Mouse (Mus musculus) embryonic facial prominence, embryonic 14.5 days (tissue): ENCODE results near the gene Plekhj1. TPM values are rescaled to one million over a fixed set of nuclear protein-coding genes. Genes with fewer than 3 reads are reported as not detected.

Source experiments
- ATAC-seq: fragments of 200-750 bp; cut with Nextera tagmentation; 2 replicates; pipeline ENCODE4 v1.8.0; 2017; ENCODE audit warnings: low read depth, moderate number of reproducible peaks, moderate TSS enrichment
- DNase-seq: peaks from one replicate; pipeline ENCODE4 v3.0.0-alpha.2; 2015; ENCODE audit warnings: low spot score
- H3K27ac ChIP-seq: fragments of 300-500 bp; sonication (generic); replicated peaks from 2 replicates; pipeline ENCODE4 v1.5.1; 2014; ENCODE audit warnings: low read depth, mild to moderate bottlenecking, low read length, moderate library complexity
- H3K27me3 ChIP-seq: fragments of 300-500 bp; sonication (generic); replicated peaks from 2 replicates; pipeline ENCODE4 v1.6.1; 2014; ENCODE audit warnings: low read length; ENCODE audit not compliant: control insufficient read depth, insufficient read depth
- H3K36me3 ChIP-seq: fragments of 300-500 bp; sonication (generic); 2 replicates; pipeline ENCODE4 v1.6.1; 2014; ENCODE audit warnings: low read length, mixed read lengths; ENCODE audit not compliant: control insufficient read depth, insufficient read depth
- H3K4me1 ChIP-seq: fragments of 300-500 bp; sonication (generic); 2 replicates; pipeline ENCODE4 v1.6.1; 2014; ENCODE audit warnings: antibody characterized with exemption, low read length; ENCODE audit not compliant: control insufficient read depth, insufficient read depth
- H3K4me2 ChIP-seq: fragments of 300-500 bp; sonication (generic); 2 replicates; pipeline ENCODE4 v1.6.1; 2014; ENCODE audit warnings: low read depth, mild to moderate bottlenecking, low read length, moderate library complexity, mixed read lengths
- H3K4me3 ChIP-seq: fragments of 300-500 bp; sonication (generic); 2 replicates; pipeline ENCODE4 v1.5.1; 2014; ENCODE audit warnings: low read depth, mild to moderate bottlenecking, low read length
- H3K9ac ChIP-seq: fragments of 300-500 bp; sonication (generic); 2 replicates; pipeline ENCODE4 v1.6.1; 2014; ENCODE audit warnings: low read depth, mild to moderate bottlenecking, low read length, moderate library complexity, mixed read lengths
- H3K9me3 ChIP-seq: fragments of 300-500 bp; sonication (generic); 2 replicates; pipeline ENCODE4 v1.6.1; 2016; ENCODE audit warnings: low read length; ENCODE audit not compliant: control insufficient read depth
- WGBS: fragments of 180-500 bp; shearing (Covaris S2); extraction: QIAGEN DNeasy Blood & Tissue Kit; methylation state at CpG from one replicate; pipeline ENCODE4 v1.1.7; 2014; 5-methylcytosine and 5-hydroxymethylcytosine counted together
- polyA plus RNA-seq: library from polyadenylated mRNA; unstranded; fragments of >200 nt; fragmentation: Nextera tagmentation; extraction: Ambion mirVana; gene quantifications from 2 replicates; pipeline ENCODE4 v1.2.1, GENCODE M21; 2014

Plekhj1 gene
- polyA plus RNA-seq, 1 experiment from 2014 or later: 102 TPM

DNA sequence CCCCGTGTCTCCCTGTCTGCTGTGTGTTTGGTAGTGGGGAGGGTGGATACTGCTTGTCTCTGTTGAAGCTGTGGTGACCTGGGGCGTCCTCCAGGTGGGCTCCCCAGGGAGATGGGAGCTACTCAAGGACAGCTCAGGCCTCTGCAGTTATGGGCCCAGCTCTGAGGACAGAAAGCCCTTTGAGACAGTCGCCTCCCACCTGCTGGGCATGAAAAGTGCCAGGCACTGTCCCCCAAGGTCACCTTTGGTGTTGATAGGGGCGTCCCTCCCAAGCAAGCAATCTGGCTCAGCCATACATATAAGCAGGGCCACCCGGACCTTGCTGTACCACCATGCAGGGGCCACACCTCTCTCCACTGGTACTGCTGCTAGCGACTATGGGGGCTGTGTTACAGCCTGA lies 6.5 kb upstream of the Plekhj1 start, which contains the start of gene Amh:
Gene Amh, plus strand, starts transcription at position 328 of the 400 bp plus-strand sequence.
- H3K4me3 ChIP-seq: no peak within 1 kb of the TSS
- H3K4me1 ChIP-seq: peaks cover 14% of the 10 kb centered on the region
- WGBS: 67% methylated on average over 6 of the region's 6 CpGs
- H3K27ac ChIP-seq: no peak within 1 kb of the TSS
- H3K36me3 ChIP-seq: peaks cover 50% of the 10 kb centered on the region
- no peak for DNase-seq
- H3K9me3 ChIP-seq: no peaks in the 10 kb centered on the region
- ATAC-seq: no peak
- no peak within 1 kb of the TSS for H3K4me2 ChIP-seq
- no peak within 1 kb of the TSS for H3K9ac ChIP-seq
- H3K27me3 ChIP-seq: peaks cover 19% of the 10 kb centered on the region

- WGBS: no CpG with 5 or more reads among the region's 2 CpGs
- ATAC-seq (no peak), DNase-seq (no peak)
- Histone ChIP-seq H3K9me3 (no peaks in the 10 kb centered on the region), H3K27me3 (peaks cover 14% of the 10 kb centered on the region), H3K36me3 (peaks cover 50% of the 10 kb centered on the region), H3K4me1 (peaks cover 19% of the 10 kb centered on the region), H3K4me3 (no peak overlapping the region), H3K9ac (no peak overlapping the region), H3K4me2 (no peak overlapping the region), H3K27ac (no peak overlapping the region)
These were observed 5.9 kb upstream of the Plekhj1 start for GRCm38 (mm10) chr10:80804340-80804739.

GRCm38 (mm10) chr10:80802996-80803395 lies 4.6 kb upstream of the Plekhj1 start:
- Histone ChIP-seq H3K27me3 (peaks cover under 1% of the 10 kb centered on the region; the same call in 1 of the 2 replicates), H3K9me3 (no peaks in the 10 kb centered on the region), H3K9ac (no peak overlapping the region), H3K36me3 (peaks cover 50% of the 10 kb centered on the region), H3K4me3 (no peak overlapping the region), H3K4me2 (no peak overlapping the region), H3K4me1 (peaks cover 16% of the 10 kb centered on the region), H3K27ac (no peak overlapping the region)
- WGBS: 77% methylated on average over 3 of the region's 3 CpGs
- DNase-seq (no peak), ATAC-seq (no peak)

- no peak overlapping the region for H3K4me2 ChIP-seq
- peaks cover 50% of the 10 kb centered on the region for H3K36me3 ChIP-seq
- H3K4me1 ChIP-seq: peaks cover 14% of the 10 kb centered on the region; the same call in 1 of the 2 replicates
- H3K27ac ChIP-seq: no peak overlapping the region
- no peak overlapping the region; the same call in 1 of the 2 replicates for H3K9ac ChIP-seq
- no peaks in the 10 kb centered on the region for H3K27me3 ChIP-seq
- no peak overlapping the region for H3K4me3 ChIP-seq
- ATAC-seq (no peak), DNase-seq (no peak)
- WGBS: 90% methylated on average over 10 of the region's 10 CpGs
- no peaks in the 10 kb centered on the region for H3K9me3 ChIP-seq
These were observed 3.9 kb upstream of the Plekhj1 start for GRCm38 (mm10) chr10:80802204-80802912.

DNA sequence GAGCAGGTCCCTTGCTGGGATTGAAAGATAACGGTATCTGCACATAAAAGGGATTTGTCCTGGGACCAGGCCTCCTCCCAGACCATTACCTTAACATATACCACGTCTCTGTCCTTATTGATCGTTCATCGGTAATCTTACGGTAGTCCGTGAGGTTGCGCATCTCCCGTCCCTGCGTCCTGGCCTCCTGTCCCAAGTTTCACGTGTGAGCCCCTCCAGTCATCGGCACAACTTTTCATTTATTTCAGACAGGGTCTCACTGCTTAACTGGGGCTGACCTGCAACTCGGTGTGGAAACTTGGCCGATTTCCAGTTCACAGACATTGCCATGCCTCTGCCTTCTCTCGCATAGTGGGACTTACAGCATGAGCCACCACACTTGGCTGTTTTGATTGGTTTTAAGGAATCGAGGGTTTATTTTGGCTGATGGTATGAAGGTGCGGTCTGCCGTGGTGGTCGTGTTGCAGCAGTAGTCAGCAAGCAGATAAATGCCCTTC lies 692 bp upstream of the Plekhj1 start:
- peak overlapping the region; percentile 98 for H3K9ac ChIP-seq
- H3K27me3 ChIP-seq: no peaks in the 10 kb centered on the region
- ATAC-seq (no peak), DNase-seq (peak; percentile 38)
- H3K4me1 ChIP-seq: peaks cover 16% of the 10 kb centered on the region
- peaks cover 70% of the 10 kb centered on the region for H3K36me3 ChIP-seq
- H3K4me3 ChIP-seq: peak overlapping the region; percentile 83
- no peaks in the 10 kb centered on the region for H3K9me3 ChIP-seq
- peak overlapping the region; percentile 92 for H3K4me2 ChIP-seq
- 1% methylated on average over 18 of the region's 18 CpGs for WGBS
- peak overlapping the region; percentile 96 for H3K27ac ChIP-seq

GRCm38 (mm10) chr10:80797186-80798149 lies 958 bp downstream of the Plekhj1 start:
- no peaks in the 10 kb centered on the region for H3K27me3 ChIP-seq
- peak overlapping the region; percentile 83 for H3K4me3 ChIP-seq
- 2% methylated on average over 42 of the region's 59 CpGs for WGBS
- H3K4me2 ChIP-seq: peak overlapping the region; percentile 92
- H3K36me3 ChIP-seq: peaks cover 70% of the 10 kb centered on the region
- H3K9me3 ChIP-seq: no peaks in the 10 kb centered on the region
- H3K4me1 ChIP-seq: peaks cover 16% of the 10 kb centered on the region
- DNase-seq (peak; percentile 75), ATAC-seq (peak; percentile 65)
- peak overlapping the region; percentile 98 for H3K9ac ChIP-seq
- peak overlapping the region; percentile 96 for H3K27ac ChIP-seq

DNA sequence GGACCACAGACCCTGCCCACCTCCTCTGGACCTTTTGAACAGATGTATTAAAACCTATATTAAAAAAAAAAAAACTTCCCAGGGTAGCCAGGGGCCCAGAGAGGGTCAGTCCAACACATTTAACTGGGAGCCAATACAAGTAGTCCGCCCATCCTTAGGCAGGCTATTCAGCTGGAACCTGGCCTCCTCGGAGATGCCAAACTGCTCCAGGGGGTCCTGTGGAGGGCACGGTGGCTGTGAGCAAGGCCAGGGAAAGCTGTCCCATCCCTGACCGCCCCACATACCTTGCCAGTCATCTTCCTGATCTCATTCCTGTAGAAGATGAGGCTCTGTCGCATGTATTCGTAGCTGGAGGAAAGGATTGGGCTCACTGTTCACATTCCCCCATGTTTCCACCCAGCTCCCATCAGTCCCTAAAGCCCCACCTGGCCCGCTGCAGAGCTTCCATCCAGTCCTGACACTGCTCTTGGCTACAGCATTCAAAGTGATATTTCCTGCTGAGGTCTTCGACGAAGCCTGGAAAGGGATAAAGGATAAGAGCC lies 2.0 kb downstream of the Plekhj1 start:
- no peak for ATAC-seq
- H3K9ac ChIP-seq: peak overlapping the region; percentile 98
- peaks cover 16% of the 10 kb centered on the region for H3K4me1 ChIP-seq
- H3K4me3 ChIP-seq: peak overlapping the region; percentile 83
- no peak overlapping the region for H3K27ac ChIP-seq
- H3K36me3 ChIP-seq: peaks cover 70% of the 10 kb centered on the region
- H3K9me3 ChIP-seq: no peaks in the 10 kb centered on the region
- H3K4me2 ChIP-seq: peak overlapping the region; percentile 92
- WGBS: 81% methylated on average over 9 of the region's 9 CpGs
- H3K27me3 ChIP-seq: no peaks in the 10 kb centered on the region
- DNase-seq: no peak

- 87% methylated on average over 8 of the region's 8 CpGs for WGBS
- Histone ChIP-seq H3K27me3 (no peaks in the 10 kb centered on the region), H3K9ac (no peak overlapping the region), H3K36me3 (peaks cover 73% of the 10 kb centered on the region), H3K9me3 (no peaks in the 10 kb centered on the region), H3K4me1 (peaks cover 13% of the 10 kb centered on the region), H3K4me2 (no peak overlapping the region), H3K4me3 (no peak overlapping the region), H3K27ac (no peak overlapping the region)
- DNase-seq: no peak
- ATAC-seq: no peak
These were observed 3.7 kb downstream of the Plekhj1 start for GRCm38 (mm10) chr10:80794750-80795149.
